Mouse (Mus musculus): ENCODE data around the gene Foxf1. TPM values are rescaled to one million over a fixed set of nuclear protein-coding genes. Genes with fewer than 3 reads are reported as not detected.
A peak's percentile ranks its signal among the peaks of the same experiment; 100 is the strongest.

Foxf1 gene
- polyA plus RNA-seq (2015; fragmentation: Nextera tagmentation; extraction: Ambion mirVana): 2.7 and 3.1 TPM in 2 replicates

DNA sequence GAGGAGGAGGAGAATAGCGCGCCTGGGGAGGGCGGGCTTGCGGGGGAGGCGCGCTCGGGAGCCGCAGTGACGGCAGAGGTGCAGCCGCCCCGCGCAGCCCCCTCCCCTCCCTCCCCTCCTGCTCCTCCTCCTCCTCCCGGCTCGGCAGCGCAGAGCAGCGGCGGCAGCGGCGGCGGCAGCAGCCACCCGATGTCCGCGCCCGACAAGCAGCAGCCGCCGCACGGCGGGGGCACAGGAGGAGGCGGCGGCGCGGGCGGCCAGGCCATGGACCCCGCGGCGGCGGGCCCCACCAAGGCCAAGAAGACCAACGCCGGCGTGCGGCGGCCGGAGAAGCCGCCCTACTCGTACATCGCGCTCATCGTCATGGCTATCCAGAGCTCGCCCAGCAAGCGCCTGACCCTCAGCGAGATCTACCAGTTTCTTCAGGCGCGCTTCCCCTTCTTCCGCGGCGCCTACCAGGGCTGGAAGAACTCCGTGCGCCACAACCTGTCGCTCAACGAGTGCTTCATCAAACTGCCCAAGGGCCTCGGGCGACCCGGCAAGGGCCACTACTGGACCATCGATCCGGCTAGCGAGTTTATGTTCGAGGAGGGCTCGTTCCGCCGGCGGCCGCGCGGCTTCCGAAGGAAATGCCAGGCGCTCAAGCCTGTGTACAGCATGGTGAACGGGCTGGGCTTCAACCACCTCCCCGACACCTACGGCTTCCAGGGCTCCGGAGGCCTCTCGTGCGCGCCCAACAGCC lies at the start of gene Foxf1:
Gene Foxf1, plus strand, starts transcription at position 177 of the 742 bp plus-strand sequence.
- peak within 1 kb of the TSS; percentile 49 for H3K4me3 ChIP-seq (ENCODE audit: low read depth, low read length)
- peak within 1 kb of the TSS; percentile 4 for H3K9ac ChIP-seq (replicated peaks)
- H3K9me3 ChIP-seq (ENCODE audit: low read length): no peaks in the 10 kb centered on the region
- peak within 1 kb of the TSS; percentile 78 for H3K4me2 ChIP-seq (ENCODE audit: low read depth, low read length)
- H3K4me1 ChIP-seq (ENCODE audit: insufficient read depth): no peaks in the 10 kb centered on the region
- WGBS (ENCODE audit: insufficient replicate concordance): under 1% methylated on average over 63 of the region's 83 CpGs
- TF ChIP-seq CTCF (IDR thresholded peaks at IDR 0.05; ENCODE audit: low read depth) (no peak), EP300 (IDR thresholded peaks at IDR 0.05; ENCODE audit: low read depth) (no peak)
- DNase-seq (no peak), ATAC-seq (no peak)
- peaks cover 99% of the 10 kb centered on the region for H3K27me3 ChIP-seq (ENCODE audit: insufficient read depth, low read length)
- H3K27ac ChIP-seq (ENCODE audit: low read depth): peak within 1 kb of the TSS; percentile 66
- H3K36me3 ChIP-seq (replicated peaks; ENCODE audit: insufficient read depth, low read length): no peaks in the 10 kb centered on the region

DNA sequence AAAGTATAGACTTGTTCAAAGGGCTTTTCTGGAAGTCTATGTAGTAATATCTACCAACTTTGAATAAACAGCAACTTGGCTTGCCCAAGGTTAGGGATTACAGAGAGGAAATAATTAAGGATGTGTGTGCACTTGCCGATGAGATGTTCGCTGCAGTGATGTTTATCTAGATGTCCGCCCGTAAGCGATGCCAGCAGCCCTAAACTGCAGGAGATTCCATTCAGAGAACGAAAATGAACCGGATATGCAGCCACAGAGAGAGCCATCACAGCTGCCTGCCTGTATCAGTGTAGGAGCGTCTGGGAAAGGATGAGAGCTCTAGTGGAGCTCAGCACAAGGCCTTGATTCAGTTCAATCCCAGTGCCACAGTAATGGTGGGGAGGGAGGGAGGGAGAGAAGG lies 48.6 kb upstream of the Foxf1 start:
- Histone ChIP-seq H3K4me2 (ENCODE audit: low read depth, low read length) (no peak overlapping the region), H3K36me3 (replicated peaks; ENCODE audit: insufficient read depth, low read length) (no peaks in the 10 kb centered on the region), H3K27me3 (ENCODE audit: insufficient read depth, low read length) (no peaks in the 10 kb centered on the region; the same call in 1 of the 2 replicates), H3K27ac (ENCODE audit: low read depth) (no peak overlapping the region), H3K4me1 (ENCODE audit: insufficient read depth) (no peaks in the 10 kb centered on the region), H3K9ac (replicated peaks) (no peak overlapping the region), H3K4me3 (ENCODE audit: low read depth, low read length) (no peak overlapping the region), H3K9me3 (ENCODE audit: low read length) (no peaks in the 10 kb centered on the region)
- WGBS (ENCODE audit: insufficient replicate concordance): 63% methylated on average over 8 of the region's 8 CpGs
- TF ChIP-seq CTCF (IDR thresholded peaks at IDR 0.05; ENCODE audit: low read depth): no peak
- TF ChIP-seq EP300 (IDR thresholded peaks at IDR 0.05; ENCODE audit: low read depth): no peak
- no peak for DNase-seq
- no peak for ATAC-seq

DNA sequence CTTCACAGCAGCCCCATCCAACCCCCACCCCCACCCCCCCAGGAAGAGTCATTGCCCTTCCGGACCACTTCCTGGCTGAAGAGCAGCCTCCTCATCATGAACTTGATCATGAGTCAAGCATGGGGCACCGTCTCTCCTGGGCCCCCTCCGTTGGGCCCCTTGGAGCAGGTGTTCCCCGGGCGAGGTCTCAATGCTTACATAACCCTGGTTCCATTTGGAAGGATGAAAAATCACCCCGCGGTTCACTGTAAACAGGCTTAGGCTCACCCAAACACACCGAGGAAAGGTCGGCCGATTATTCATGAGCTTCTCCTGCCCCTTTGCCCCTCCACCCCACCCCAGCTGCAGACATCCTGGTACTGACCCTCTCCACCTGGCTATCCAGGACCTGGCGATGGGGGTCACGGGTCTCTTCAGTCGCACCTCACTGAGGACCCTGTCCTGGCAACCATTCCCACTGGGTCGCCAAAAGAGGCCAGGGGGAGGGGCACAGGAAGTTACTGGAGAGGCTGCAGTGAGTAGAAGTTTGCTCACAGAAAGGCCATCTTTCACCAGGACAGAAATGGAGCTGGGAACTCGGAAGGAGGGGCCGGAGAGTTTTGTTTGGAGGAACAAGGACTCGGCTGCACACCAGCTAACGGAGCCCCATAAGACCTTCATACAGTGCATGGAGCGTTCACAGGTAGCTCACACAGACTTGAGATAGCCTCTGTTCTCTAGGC lies 40.3 kb upstream of the Foxf1 start:
- Histone ChIP-seq H3K9me3 (ENCODE audit: low read length) (peaks cover 4% of the 10 kb centered on the region; the same call in 1 of the 2 replicates), H3K4me1 (ENCODE audit: insufficient read depth) (no peaks in the 10 kb centered on the region), H3K9ac (replicated peaks) (no peak overlapping the region), H3K36me3 (replicated peaks; ENCODE audit: insufficient read depth, low read length) (no peaks in the 10 kb centered on the region), H3K27me3 (ENCODE audit: insufficient read depth, low read length) (no peaks in the 10 kb centered on the region), H3K4me3 (ENCODE audit: low read depth, low read length) (no peak overlapping the region), H3K27ac (ENCODE audit: low read depth) (no peak overlapping the region), H3K4me2 (ENCODE audit: low read depth, low read length) (no peak overlapping the region)
- TF ChIP-seq EP300 (IDR thresholded peaks at IDR 0.05; ENCODE audit: low read depth) (no peak), CTCF (IDR thresholded peaks at IDR 0.05; ENCODE audit: low read depth) (no peak)
- no peak for DNase-seq
- no peak for ATAC-seq
- 43% methylated on average over 19 of the region's 19 CpGs for WGBS (ENCODE audit: insufficient replicate concordance)

DNA sequence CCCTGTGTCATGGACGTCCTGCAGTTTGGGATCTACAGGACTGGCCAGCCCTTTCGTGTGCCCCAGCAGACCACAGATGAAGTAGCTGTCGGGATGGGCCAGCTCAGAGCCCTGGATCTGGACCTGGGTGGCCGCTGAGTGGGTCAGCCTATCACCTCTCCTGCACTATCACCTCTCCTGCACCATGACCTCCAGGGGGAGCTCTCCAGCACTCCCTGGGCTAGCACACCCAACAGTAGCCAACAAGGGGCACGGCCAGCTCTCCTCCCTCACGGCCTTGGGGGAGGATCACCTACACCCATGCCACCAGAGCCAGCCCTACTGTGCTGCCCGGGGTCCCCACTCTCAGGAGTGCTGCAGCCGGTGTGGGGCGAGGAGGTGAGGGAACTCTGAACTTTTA lies 36.7 kb upstream of the Foxf1 start:
- Histone ChIP-seq H3K9me3 (ENCODE audit: low read length) (peaks cover 4% of the 10 kb centered on the region; the same call in 1 of the 2 replicates), H3K36me3 (replicated peaks; ENCODE audit: insufficient read depth, low read length) (no peaks in the 10 kb centered on the region), H3K4me1 (ENCODE audit: insufficient read depth) (no peaks in the 10 kb centered on the region), H3K4me2 (ENCODE audit: low read depth, low read length) (no peak overlapping the region), H3K27ac (ENCODE audit: low read depth) (no peak overlapping the region), H3K4me3 (ENCODE audit: low read depth, low read length) (no peak overlapping the region), H3K9ac (replicated peaks) (no peak overlapping the region), H3K27me3 (ENCODE audit: insufficient read depth, low read length) (no peaks in the 10 kb centered on the region)
- ATAC-seq: no peak
- DNase-seq: peak; percentile 25
- 70% methylated on average over 9 of the region's 9 CpGs for WGBS (ENCODE audit: insufficient replicate concordance)
- no peak for TF ChIP-seq EP300 (IDR thresholded peaks at IDR 0.05; ENCODE audit: low read depth)
- TF ChIP-seq CTCF (IDR thresholded peaks at IDR 0.05; ENCODE audit: low read depth): peak; percentile 38

DNA sequence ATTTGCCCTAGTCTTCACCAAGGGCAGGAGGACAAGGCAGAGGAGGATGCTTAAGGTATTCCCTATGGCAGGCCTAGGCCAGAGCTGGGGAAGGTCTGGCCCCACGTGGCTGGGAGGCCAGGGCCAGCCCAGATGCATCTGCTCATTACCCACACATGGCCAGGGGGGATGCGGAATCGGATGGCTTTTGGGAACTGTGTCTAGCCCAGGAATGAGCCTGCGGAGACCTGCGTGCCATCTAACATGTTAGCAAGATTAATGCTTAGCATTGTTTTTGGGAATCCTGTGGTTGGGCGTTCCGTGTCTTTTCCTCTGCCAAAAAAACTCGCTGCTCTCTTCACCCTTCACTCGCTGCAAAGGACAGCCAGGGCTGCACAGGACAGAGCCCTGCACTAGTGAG lies 26.1 kb upstream of the Foxf1 start:
- 74% methylated on average over 9 of the region's 9 CpGs for WGBS (ENCODE audit: insufficient replicate concordance)
- Histone ChIP-seq H3K9me3 (ENCODE audit: low read length) (no peaks in the 10 kb centered on the region), H3K4me3 (ENCODE audit: low read depth, low read length) (no peak overlapping the region), H3K4me2 (ENCODE audit: low read depth, low read length) (no peak overlapping the region), H3K4me1 (ENCODE audit: insufficient read depth) (no peaks in the 10 kb centered on the region), H3K9ac (replicated peaks) (no peak overlapping the region), H3K36me3 (replicated peaks; ENCODE audit: insufficient read depth, low read length) (no peaks in the 10 kb centered on the region), H3K27ac (ENCODE audit: low read depth) (no peak overlapping the region), H3K27me3 (ENCODE audit: insufficient read depth, low read length) (0 out of 2 replicates have a peak, but pooled peaks cover 2% of the 10 kb centered on the region)
- DNase-seq (no peak), ATAC-seq (no peak)
- TF ChIP-seq EP300 (IDR thresholded peaks at IDR 0.05; ENCODE audit: low read depth): no peak
- TF ChIP-seq CTCF (IDR thresholded peaks at IDR 0.05; ENCODE audit: low read depth): no peak

DNA sequence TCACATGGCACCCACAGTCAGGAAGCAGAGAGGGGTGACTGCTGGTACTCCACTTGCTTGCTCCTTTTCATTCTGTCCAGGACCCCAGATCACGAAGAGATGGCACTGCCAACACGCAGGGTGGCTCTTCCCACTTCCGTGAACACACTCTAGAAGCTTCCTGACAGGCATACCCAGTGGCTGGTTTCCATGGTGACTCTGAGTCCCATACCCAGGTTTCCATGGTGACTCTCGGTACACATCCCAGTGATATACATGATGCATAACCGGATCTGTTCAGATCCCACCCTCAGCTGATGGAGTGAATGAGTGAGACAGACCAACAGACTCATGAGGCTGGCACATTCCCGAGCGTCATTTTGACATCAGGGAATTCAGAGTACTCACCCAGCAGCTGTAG lies 25.1 kb upstream of the Foxf1 start:
- H3K4me1 ChIP-seq (ENCODE audit: insufficient read depth): no peaks in the 10 kb centered on the region
- 0 out of 2 replicates have a peak, but pooled peaks cover 2% of the 10 kb centered on the region for H3K27me3 ChIP-seq (ENCODE audit: insufficient read depth, low read length)
- WGBS (ENCODE audit: insufficient replicate concordance): 84% methylated on average over 7 of the region's 7 CpGs
- H3K27ac ChIP-seq (ENCODE audit: low read depth): no peak overlapping the region
- H3K4me2 ChIP-seq (ENCODE audit: low read depth, low read length): no peak overlapping the region
- DNase-seq (no peak), ATAC-seq (no peak)
- no peak overlapping the region for H3K4me3 ChIP-seq (ENCODE audit: low read depth, low read length)
- H3K36me3 ChIP-seq (replicated peaks; ENCODE audit: insufficient read depth, low read length): no peaks in the 10 kb centered on the region
- no peak overlapping the region for H3K9ac ChIP-seq (replicated peaks)
- no peaks in the 10 kb centered on the region for H3K9me3 ChIP-seq (ENCODE audit: low read length)
- no peak for TF ChIP-seq CTCF (IDR thresholded peaks at IDR 0.05; ENCODE audit: low read depth)
- no peak for TF ChIP-seq EP300 (IDR thresholded peaks at IDR 0.05; ENCODE audit: low read depth)

All from liver, postnatal 0 days (tissue).